Mouse (Mus musculus) kidney, adult 10 weeks (tissue): ENCODE measurements around the gene Nsmf. TPM values are rescaled to one million over a fixed set of nuclear protein-coding genes. Genes with fewer than 3 reads are reported as not detected.

Source experiments
- polyA plus RNA-seq: library from polyadenylated mRNA; stranded (reverse); fragments of 350-450 nt; fragmentation: Illumina TruSeq; extraction: RNeasy Lipid Tissue Mini Kit (QIAGEN cat#74804); gene quantifications from one replicate; pipeline ENCODE4 v1.2.3, GENCODE M21; 2014; ENCODE audit warnings: low read depth, low replicate concordance

The Nsmf gene
- 4.0 TPM for polyA plus RNA-seq

DNA sequence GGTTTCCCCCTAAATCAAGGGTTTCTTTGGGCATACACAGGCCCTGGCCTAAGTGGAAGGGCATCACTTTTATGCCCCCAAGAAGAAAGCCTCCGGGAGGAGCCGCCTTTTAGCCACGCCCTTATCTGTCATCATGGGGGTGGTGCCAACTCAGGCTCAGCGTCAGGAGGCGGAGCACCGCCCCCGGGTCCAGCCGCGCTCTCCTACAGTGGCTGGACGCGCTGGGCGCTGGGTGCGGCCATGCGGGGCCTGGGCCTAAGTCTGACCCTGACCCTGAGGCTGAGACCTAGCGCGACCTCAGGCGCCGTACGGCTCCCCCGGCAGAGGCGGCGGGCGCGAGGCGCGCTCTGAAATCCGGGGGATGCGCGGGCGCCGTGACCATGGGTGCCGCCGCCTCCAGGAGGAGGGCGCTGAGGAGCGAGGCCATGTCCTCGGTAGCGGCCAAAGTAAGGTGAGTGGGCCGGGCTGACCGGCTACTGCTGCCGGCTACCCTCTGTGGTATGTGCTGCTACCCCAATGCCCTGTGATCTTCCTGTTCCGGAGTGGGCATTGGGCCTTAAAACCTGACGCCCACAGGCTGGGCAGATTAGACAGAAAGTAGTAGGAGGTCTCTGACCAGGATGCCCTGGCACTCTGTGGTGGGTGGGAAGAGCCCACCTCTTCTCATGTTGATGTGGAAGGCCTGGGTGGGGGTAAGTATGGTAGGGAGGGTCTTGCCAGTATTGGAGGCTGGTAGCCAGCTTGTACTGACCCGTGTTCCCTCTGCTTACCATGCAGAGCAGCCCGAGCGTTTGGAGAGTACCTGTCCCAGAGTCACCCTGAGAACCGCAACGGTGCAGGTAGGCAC lies at the start of gene Nsmf:
TSS of gene Nsmf (plus strand) at position 135 of the 847 bp plus-strand sequence.

DNA sequence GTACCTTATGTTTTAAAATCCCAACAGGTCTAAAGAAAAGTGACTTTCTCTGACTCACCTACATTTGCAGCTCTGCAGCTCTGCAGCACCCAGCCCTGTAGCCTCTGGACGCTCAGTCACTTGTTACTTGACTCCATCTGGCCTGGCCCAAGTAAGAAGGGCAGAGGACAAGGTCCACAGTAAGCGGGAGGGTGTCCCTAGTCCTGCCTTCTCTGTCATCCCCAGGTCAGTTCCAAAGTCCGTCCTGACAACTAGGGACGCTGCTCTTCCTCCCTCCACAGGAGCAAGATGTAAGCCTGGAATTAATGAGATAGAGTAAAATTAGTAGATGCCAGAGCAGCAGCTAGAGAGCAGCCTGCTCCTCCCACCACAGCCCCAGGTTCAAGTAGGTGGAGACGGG lies 25.9 kb downstream of the Nsmf start, which contains the start of gene Entpd8:
TSS of gene Entpd8 (plus strand) at position 229 of the 400 bp plus-strand sequence.

DNA sequence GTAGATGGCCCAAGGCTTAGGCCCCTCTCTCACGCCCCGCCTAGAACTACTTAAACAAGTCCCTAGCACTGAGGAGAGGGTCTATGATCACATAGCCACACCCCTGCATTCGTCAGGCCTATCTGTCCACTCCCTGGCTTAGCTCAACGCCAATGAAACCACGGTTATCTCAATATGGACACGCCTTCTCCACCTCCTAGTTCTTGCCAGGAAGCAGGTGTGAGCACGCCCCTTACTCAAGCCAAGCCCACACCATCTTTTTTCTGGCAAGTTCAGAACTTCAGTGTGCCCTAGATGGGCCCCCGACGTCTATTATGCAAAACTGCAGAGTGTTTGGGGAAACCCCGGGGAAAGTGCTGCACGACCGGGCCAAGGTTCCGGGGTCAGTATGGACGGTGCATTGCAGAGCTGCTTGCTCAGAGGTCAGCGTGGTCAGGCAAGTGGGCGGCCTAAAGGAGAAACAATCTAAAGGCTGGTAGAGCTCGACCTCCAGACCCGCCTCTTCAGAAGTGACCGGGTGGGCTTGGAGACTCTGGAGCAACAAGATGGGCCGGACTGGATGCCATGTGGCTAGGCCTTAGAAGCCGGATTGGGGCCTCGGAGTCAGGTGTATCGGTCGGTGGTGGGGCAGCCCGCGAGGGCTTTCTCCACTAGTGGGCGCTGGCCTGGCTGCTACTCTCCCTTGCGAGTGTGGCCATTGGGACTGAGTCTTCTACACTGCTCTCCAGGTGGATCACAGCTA lies 41.1 kb downstream of the Nsmf start, which contains the start of gene Noxa1:
TSS of gene Noxa1 (minus strand) at position 41 of the 742 bp plus-strand sequence.

Other genes with a start within 250 kb of the Nsmf start
- 7.0 TPM for gene Ehmt1, start 134.7 kb upstream of the Nsmf start, polyA plus RNA-seq
- 5.8 TPM for gene Arrdc1, start 119.1 kb upstream of the Nsmf start, polyA plus RNA-seq
- gene Zmynd19, start 104.6 kb upstream of the Nsmf start, polyA plus RNA-seq = 4.8 TPM
- gene Dph7, start 92.0 kb upstream of the Nsmf start, polyA plus RNA-seq = 2.9 TPM
- 60.8 TPM for gene Mrpl41, start 79.3 kb upstream of the Nsmf start, polyA plus RNA-seq
- 5.4 TPM for gene Pnpla7, start 78.3 kb upstream of the Nsmf start, polyA plus RNA-seq
- gene Entpd8, start 25.9 kb downstream of the Nsmf start, polyA plus RNA-seq = 4.9 TPM
- not detected for gene Noxa1, start 40.8 kb downstream of the Nsmf start, polyA plus RNA-seq
- 3.8 TPM for gene Nrarp, start 126.4 kb downstream of the Nsmf start, polyA plus RNA-seq
- gene Tor4a, start 142.5 kb downstream of the Nsmf start, polyA plus RNA-seq = 1.4 TPM
- 5.2 TPM for gene Nelfb, start 157.1 kb downstream of the Nsmf start, polyA plus RNA-seq
- gene Stpg3, start 160.3 kb downstream of the Nsmf start, polyA plus RNA-seq = not detected
- not detected for gene Fam166a, start 164.4 kb downstream of the Nsmf start, polyA plus RNA-seq
- 24.5 TPM for gene Tubb4b, start 170.3 kb downstream of the Nsmf start, polyA plus RNA-seq
- 5.6 TPM for gene Slc34a3, start 180.0 kb downstream of the Nsmf start, polyA plus RNA-seq
- gene Rnf224, start 182.4 kb downstream of the Nsmf start, polyA plus RNA-seq = not detected
- gene Rnf208, start 187.9 kb downstream of the Nsmf start, polyA plus RNA-seq = not detected
- not detected for gene Cysrt1, start 188.1 kb downstream of the Nsmf start, polyA plus RNA-seq
- gene AL732309.1, start 192.5 kb downstream of the Nsmf start, polyA plus RNA-seq = 1.5 TPM
- gene Tmem203, start 201.1 kb downstream of the Nsmf start, polyA plus RNA-seq = 0.61 TPM
- 3.2 TPM for gene Tprn, start 208.3 kb downstream of the Nsmf start, polyA plus RNA-seq
- gene Ssna1, start 218.1 kb downstream of the Nsmf start, polyA plus RNA-seq = 1.2 TPM
- gene Anapc2, start 218.1 kb downstream of the Nsmf start, polyA plus RNA-seq = 4.5 TPM
- not detected for gene Tmem210, start 233.8 kb downstream of the Nsmf start, polyA plus RNA-seq
- not detected for gene Lrrc26, start 235.6 kb downstream of the Nsmf start, polyA plus RNA-seq